Mouse (Mus musculus): ENCODE measurements around the gene Ptprt. TPM values are rescaled to one million over a fixed set of nuclear protein-coding genes. Genes with fewer than 3 reads are reported as not detected.
A peak's percentile ranks its signal among the peaks of the same experiment; 100 is the strongest.

Gene Ptprt
- polyA plus RNA-seq, 1 experiment from 2014 or later: 0.61 TPM

DNA sequence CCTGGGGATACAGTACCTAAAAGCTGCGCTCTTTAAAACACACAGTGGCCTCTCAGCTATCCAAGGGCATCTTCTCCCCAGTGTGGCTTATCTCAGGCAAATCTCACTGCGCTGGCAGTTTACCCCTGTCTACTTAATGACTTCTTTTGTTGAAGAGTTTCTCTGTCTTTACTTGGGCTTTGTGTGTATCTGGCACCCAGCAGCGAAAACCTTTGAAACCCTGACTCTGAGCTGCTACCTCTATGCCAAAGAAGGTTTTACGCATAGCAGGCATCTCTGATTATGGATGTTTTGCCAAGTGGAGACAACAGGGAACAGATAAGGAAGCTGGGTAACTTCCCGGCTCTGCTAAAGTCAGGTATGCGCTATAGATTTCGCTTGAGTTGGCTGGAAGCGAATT, 956.1 kb downstream of the Ptprt start:
- H3K27ac ChIP-seq (replicated peaks in 1 of 2; ENCODE audit: control insufficient read depth in 1 of 2, insufficient read depth in 1 of 2, low read depth in 2 of 2, low read length in 2 of 2): peak overlapping the region in 1 of 2 experiments; percentile 8; a peak in 1 of 4 replicates
- 18% methylated on average over 8 of the region's 8 CpGs for WGBS
- H3K9ac ChIP-seq (ENCODE audit: low read length): peak overlapping the region; percentile 41; the same call in 1 of the 2 replicates
- H3K9me3 ChIP-seq (ENCODE audit: control insufficient read depth, low read length): no peaks in the 10 kb centered on the region
- no peak overlapping the region for H3K4me3 ChIP-seq (ENCODE audit: control insufficient read depth in 1 of 2, insufficient read depth in 1 of 2, low read depth in 1 of 2, low read length in 2 of 2)
- no peaks in the 10 kb centered on the region for H3K36me3 ChIP-seq (ENCODE audit: control insufficient read depth, insufficient read depth, low read length)
- H3K27me3 ChIP-seq (ENCODE audit: control insufficient read depth, insufficient read depth, low read length): no peaks in the 10 kb centered on the region
- ATAC-seq (ENCODE audit: insufficient number of reproducible peaks, insufficient read depth, low FRiP score, low read depth): no peak
- H3K4me2 ChIP-seq (ENCODE audit: low read length): peak overlapping the region; percentile 43
- H3K4me1 ChIP-seq (ENCODE audit: control insufficient read depth in 2 of 2, insufficient read depth in 2 of 2, low read length in 2 of 2): peaks cover 2 to 7% of the 10 kb centered on the region in 2 experiments; a peak in 3 of 4 replicates

- no peaks in the 10 kb centered on the region for H3K36me3 ChIP-seq (ENCODE audit: control insufficient read depth, insufficient read depth, low read length)
- H3K9me3 ChIP-seq (ENCODE audit: control insufficient read depth, low read length): no peaks in the 10 kb centered on the region
- H3K4me2 ChIP-seq (ENCODE audit: low read length): peak overlapping the region; percentile 43
- no peak overlapping the region for H3K4me3 ChIP-seq (ENCODE audit: control insufficient read depth in 1 of 2, insufficient read depth in 1 of 2, low read depth in 1 of 2, low read length in 2 of 2)
- WGBS: 30% methylated on average over 9 of the region's 9 CpGs
- H3K27me3 ChIP-seq (ENCODE audit: control insufficient read depth, insufficient read depth, low read length): no peaks in the 10 kb centered on the region
- peaks cover 2 to 7% of the 10 kb centered on the region in 2 experiments; a peak in 3 of 4 replicates for H3K4me1 ChIP-seq (ENCODE audit: control insufficient read depth in 2 of 2, insufficient read depth in 2 of 2, low read length in 2 of 2)
- peak; percentile 59 for ATAC-seq (ENCODE audit: insufficient number of reproducible peaks, insufficient read depth, low FRiP score, low read depth)
- H3K27ac ChIP-seq (replicated peaks in 1 of 2; ENCODE audit: control insufficient read depth in 1 of 2, insufficient read depth in 1 of 2, low read depth in 2 of 2, low read length in 2 of 2): peak overlapping the region in 1 of 2 experiments; percentile 8; a peak in 1 of 4 replicates
- H3K9ac ChIP-seq (ENCODE audit: low read length): 0 out of 2 replicates have a peak overlapping the region, but pooled peaks have one; percentile 41
Measured at GRCm38 (mm10) chr2:161704410-161704809, 956.5 kb downstream of the Ptprt start.

DNA sequence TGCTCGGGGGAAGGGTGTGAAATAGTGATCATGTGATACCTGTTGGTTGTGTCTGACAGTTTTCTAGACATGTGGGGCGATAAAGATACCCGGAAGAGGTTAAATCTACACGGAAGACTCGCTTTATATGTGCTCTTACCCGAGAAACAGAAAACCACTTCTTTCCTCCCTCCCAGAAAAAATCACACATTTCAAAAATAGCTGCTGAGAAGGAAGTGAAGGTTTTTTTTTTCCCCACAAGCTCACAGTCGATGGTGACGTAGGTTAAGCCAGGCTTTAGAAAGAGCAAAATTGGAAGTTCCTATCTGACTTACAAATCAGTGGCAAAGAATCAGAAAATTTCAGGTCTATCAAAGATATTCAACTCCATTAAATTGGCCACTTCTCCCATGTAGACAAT, 965.1 kb downstream of the Ptprt start:
- H3K36me3 ChIP-seq (ENCODE audit: control insufficient read depth, insufficient read depth, low read length): no peaks in the 10 kb centered on the region
- H3K4me1 ChIP-seq (ENCODE audit: control insufficient read depth in 2 of 2, insufficient read depth in 2 of 2, low read length in 2 of 2): no peaks in the 10 kb centered on the region
- no peak overlapping the region for H3K4me2 ChIP-seq (ENCODE audit: low read length)
- ATAC-seq (ENCODE audit: insufficient number of reproducible peaks, insufficient read depth, low FRiP score, low read depth): no peak
- no peaks in the 10 kb centered on the region for H3K27me3 ChIP-seq (ENCODE audit: control insufficient read depth, insufficient read depth, low read length)
- H3K9ac ChIP-seq (ENCODE audit: low read length): no peak overlapping the region
- H3K4me3 ChIP-seq (ENCODE audit: control insufficient read depth in 1 of 2, insufficient read depth in 1 of 2, low read depth in 1 of 2, low read length in 2 of 2): no peak overlapping the region
- H3K27ac ChIP-seq (replicated peaks in 1 of 2; ENCODE audit: control insufficient read depth in 1 of 2, insufficient read depth in 1 of 2, low read depth in 2 of 2, low read length in 2 of 2): no peak overlapping the region
- 73% methylated on average over 8 of the region's 8 CpGs for WGBS
- H3K9me3 ChIP-seq (ENCODE audit: control insufficient read depth, low read length): no peaks in the 10 kb centered on the region

- Histone ChIP-seq H3K27ac (replicated peaks in 1 of 2; ENCODE audit: control insufficient read depth in 1 of 2, insufficient read depth in 1 of 2, low read depth in 2 of 2, low read length in 2 of 2) (no peak overlapping the region), H3K27me3 (ENCODE audit: control insufficient read depth, insufficient read depth, low read length) (no peaks in the 10 kb centered on the region), H3K9ac (ENCODE audit: low read length) (no peak overlapping the region), H3K4me1 (ENCODE audit: control insufficient read depth in 2 of 2, insufficient read depth in 2 of 2, low read length in 2 of 2) (no peaks in the 10 kb centered on the region), H3K4me3 (ENCODE audit: control insufficient read depth in 1 of 2, insufficient read depth in 1 of 2, low read depth in 1 of 2, low read length in 2 of 2) (no peak overlapping the region), H3K36me3 (ENCODE audit: control insufficient read depth, insufficient read depth, low read length) (no peaks in the 10 kb centered on the region), H3K9me3 (ENCODE audit: control insufficient read depth, low read length) (no peaks in the 10 kb centered on the region), H3K4me2 (ENCODE audit: low read length) (no peak overlapping the region)
- WGBS: 82% methylated on average over 12 of the region's 12 CpGs
- ATAC-seq (ENCODE audit: insufficient number of reproducible peaks, insufficient read depth, low FRiP score, low read depth): no peak
Measured at GRCm38 (mm10) chr2:161668302-161668986, 992.5 kb downstream of the Ptprt start.

DNA sequence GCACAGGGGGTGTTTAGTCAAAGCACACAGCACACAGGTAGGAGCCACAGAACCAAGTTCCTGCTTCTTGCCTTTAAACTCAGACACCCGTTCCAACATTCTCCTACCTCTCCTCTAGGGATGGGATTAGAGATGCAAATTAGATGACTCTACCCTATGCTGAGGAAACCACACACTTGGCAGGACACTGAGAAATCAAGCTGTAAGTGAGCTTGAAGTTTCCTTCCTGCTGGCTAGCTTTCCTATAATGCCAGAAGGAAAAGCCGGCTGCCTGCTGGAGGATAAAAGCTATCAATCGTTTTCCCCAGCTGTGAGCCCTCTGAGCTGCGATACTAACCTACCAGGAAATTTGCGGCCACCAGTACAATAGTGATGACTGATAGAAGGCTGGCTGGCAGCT, 999.0 kb downstream of the Ptprt start:
- 0 out of 2 replicates have a peak, but pooled peaks cover 3% of the 10 kb centered on the region for H3K27me3 ChIP-seq (ENCODE audit: control insufficient read depth, insufficient read depth, low read length)
- no peaks in the 10 kb centered on the region for H3K4me1 ChIP-seq (ENCODE audit: control insufficient read depth in 2 of 2, insufficient read depth in 2 of 2, low read length in 2 of 2)
- no peaks in the 10 kb centered on the region for H3K9me3 ChIP-seq (ENCODE audit: control insufficient read depth, low read length)
- 16% methylated on average over 5 of the region's 5 CpGs for WGBS
- H3K4me3 ChIP-seq (ENCODE audit: control insufficient read depth in 1 of 2, insufficient read depth in 1 of 2, low read depth in 1 of 2, low read length in 2 of 2): no peak overlapping the region
- H3K36me3 ChIP-seq (ENCODE audit: control insufficient read depth, insufficient read depth, low read length): no peaks in the 10 kb centered on the region
- H3K27ac ChIP-seq (replicated peaks in 1 of 2; ENCODE audit: control insufficient read depth in 1 of 2, insufficient read depth in 1 of 2, low read depth in 2 of 2, low read length in 2 of 2): no peak overlapping the region
- no peak for ATAC-seq (ENCODE audit: insufficient number of reproducible peaks, insufficient read depth, low FRiP score, low read depth)
- H3K4me2 ChIP-seq (ENCODE audit: low read length): no peak overlapping the region
- no peak overlapping the region for H3K9ac ChIP-seq (ENCODE audit: low read length)

GRCm38 (mm10) chr2:161660827-161661226, 1000.1 kb downstream of the Ptprt start:
- Histone ChIP-seq H3K4me2 (ENCODE audit: low read length) (no peak overlapping the region), H3K27ac (replicated peaks in 1 of 2; ENCODE audit: control insufficient read depth in 1 of 2, insufficient read depth in 1 of 2, low read depth in 2 of 2, low read length in 2 of 2) (no peak overlapping the region), H3K9ac (ENCODE audit: low read length) (no peak overlapping the region), H3K4me1 (ENCODE audit: control insufficient read depth in 2 of 2, insufficient read depth in 2 of 2, low read length in 2 of 2) (no peaks in the 10 kb centered on the region), H3K36me3 (ENCODE audit: control insufficient read depth, insufficient read depth, low read length) (no peaks in the 10 kb centered on the region), H3K4me3 (ENCODE audit: control insufficient read depth in 1 of 2, insufficient read depth in 1 of 2, low read depth in 1 of 2, low read length in 2 of 2) (no peak overlapping the region), H3K27me3 (ENCODE audit: control insufficient read depth, insufficient read depth, low read length) (0 out of 2 replicates have a peak, but pooled peaks cover 3% of the 10 kb centered on the region), H3K9me3 (ENCODE audit: control insufficient read depth, low read length) (no peaks in the 10 kb centered on the region)
- no peak for ATAC-seq (ENCODE audit: insufficient number of reproducible peaks, insufficient read depth, low FRiP score, low read depth)
- WGBS: 11% methylated on average over 4 of the region's 4 CpGs

- Histone ChIP-seq H3K36me3 (ENCODE audit: control insufficient read depth, insufficient read depth, low read length) (no peaks in the 10 kb centered on the region), H3K27me3 (ENCODE audit: control insufficient read depth, insufficient read depth, low read length) (0 out of 2 replicates have a peak, but pooled peaks cover 3% of the 10 kb centered on the region), H3K4me3 (ENCODE audit: control insufficient read depth in 1 of 2, insufficient read depth in 1 of 2, low read depth in 1 of 2, low read length in 2 of 2) (no peak overlapping the region), H3K4me1 (ENCODE audit: control insufficient read depth in 2 of 2, insufficient read depth in 2 of 2, low read length in 2 of 2) (no peaks in the 10 kb centered on the region), H3K9me3 (ENCODE audit: control insufficient read depth, low read length) (no peaks in the 10 kb centered on the region), H3K27ac (replicated peaks in 1 of 2; ENCODE audit: control insufficient read depth in 1 of 2, insufficient read depth in 1 of 2, low read depth in 2 of 2, low read length in 2 of 2) (no peak overlapping the region), H3K9ac (ENCODE audit: low read length) (no peak overlapping the region), H3K4me2 (ENCODE audit: low read length) (no peak overlapping the region)
- WGBS: 82% methylated on average over 4 of the region's 4 CpGs
- ATAC-seq (ENCODE audit: insufficient number of reproducible peaks, insufficient read depth, low FRiP score, low read depth): no peak
Measured at GRCm38 (mm10) chr2:161657046-161657445, 1003.9 kb downstream of the Ptprt start.

Measured in heart, embryonic 14.5 days (tissue).